Mouse (Mus musculus) kidney, postnatal 36 days (tissue): ENCODE results near the gene Vegfb.
A peak's percentile ranks its signal among the peaks of the same experiment; 100 is the strongest.

Experiments
- DNase-seq, 2 experiments: peaks; one replicate each; pipeline ENCODE4 v3.0.0; 2021 to 2022; ENCODE audit warnings: mixed read lengths in 2 of 2

Vegfb gene

GRCm38 (mm10) chr19:6941372-6942248 is 45.8 kb downstream of the Vegfb start, which contains the start of gene Bad:
Gene Bad, plus strand, starts transcription at chr19:6941861.
- DNase-seq: peak; percentile 94 to 97

- DNase-seq: peak in 1 of 2 experiments; percentile 24
These were observed 46.8 kb downstream of the Vegfb start for GRCm38 (mm10) chr19:6940396-6941351.

DNA sequence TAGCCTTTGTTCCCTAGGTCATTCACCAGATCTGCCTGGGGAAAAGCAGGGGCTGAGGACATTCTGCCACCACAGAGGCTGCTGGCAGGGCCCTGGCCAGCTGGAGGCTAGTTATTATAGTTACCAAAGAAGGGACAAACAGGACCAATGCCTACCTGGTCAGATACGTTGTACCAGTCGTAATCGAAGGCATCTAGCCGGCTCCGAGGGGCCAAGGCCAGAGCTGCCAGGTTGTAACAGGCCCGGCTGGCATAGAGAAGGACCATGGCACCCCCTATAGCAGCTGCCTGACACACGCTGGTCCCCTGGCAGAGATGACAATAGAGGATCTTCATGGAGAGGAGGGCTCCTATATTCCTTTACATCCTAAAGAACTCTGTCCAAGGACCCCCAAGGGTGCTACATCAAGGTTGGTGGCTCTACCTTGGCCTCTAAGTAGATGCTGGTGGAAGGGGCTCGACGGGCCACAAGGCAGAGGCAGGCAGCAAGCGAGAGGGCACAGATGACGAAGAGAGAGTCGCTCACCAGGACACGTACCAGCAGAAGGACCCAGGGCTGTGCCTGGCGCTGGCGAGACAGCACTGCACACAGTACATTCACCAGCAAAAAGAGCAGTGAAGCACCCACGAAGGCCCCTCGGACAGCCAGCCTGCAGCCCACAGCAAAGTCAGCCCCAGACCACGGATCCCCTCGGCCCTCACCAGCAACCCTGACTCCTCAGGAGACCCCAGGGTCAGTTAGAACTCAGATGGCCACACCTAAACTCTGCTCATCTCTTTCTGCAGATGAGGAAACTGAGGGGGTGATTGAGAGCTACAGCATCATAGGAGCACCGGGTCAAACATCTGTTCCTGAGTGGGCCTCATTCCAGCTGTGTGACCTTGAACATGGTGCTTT is 48.1 kb downstream of the Vegfb start:
- no peak for DNase-seq

DNA sequence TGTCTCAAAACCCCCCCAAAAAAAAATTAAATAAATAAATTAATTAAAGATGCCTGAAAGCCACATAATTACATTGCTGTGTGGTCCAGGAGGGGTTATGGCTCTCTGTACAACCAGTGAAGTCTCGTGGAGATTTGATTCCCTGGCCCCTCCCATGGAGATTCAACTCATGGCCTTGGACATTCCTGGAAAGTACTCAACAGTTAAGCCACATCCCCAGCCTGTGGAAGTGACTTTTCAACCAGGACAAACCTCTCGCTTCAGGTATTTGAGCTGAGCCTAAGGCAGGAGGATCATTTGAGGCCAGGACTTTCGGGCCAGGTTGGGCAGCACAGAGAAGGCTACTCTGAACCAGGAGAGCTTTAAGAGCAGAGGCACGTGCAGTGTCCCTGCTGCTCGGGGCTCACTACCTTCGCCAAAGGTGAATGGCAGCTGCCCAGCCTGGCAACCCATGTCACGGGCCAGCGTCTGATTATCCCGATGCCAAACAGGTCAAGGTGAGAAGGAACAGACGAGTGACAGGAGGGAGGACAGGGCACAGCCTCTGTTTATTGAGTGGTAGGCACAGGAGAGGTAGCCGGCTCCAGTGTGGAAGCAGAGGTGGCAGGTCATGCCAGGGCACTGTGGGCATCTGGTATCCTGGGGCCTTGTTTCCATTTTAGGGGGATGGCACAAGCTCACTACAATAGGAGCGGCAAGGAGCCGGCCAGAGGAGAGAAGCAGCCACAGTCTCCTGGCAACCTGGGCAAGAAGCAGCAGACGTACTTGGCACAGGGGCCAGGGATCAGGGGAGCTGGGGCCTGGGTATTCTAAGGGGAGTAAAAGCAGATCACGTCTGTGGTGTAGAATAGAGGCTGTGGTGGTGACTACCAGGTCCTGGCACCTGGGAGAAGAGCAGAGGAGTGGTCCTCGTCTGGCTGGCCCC is 49.6 kb downstream of the Vegfb start:
- DNase-seq: no peak

DNA sequence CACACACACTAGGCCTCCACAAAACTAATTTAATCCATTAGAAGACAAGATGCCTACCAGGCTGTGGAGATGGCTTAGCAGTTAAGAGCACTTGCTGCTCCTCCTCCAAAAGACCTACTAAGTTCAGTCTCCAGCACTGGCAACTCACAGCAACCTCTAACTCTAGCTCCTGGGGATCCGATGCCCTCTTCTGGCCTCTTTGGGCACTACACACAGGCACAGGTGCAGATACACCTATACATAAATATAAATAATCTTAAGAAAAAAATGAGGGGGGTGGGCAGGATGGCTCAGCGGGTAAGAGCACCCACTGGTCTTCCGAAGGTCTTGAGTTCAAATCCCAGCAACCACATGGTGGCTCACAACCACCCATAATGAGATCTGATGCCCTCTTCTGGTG is 51.2 kb downstream of the Vegfb start:
- peak in 1 of 2 experiments; percentile 66 for DNase-seq

GRCm38 (mm10) chr19:6934195-6934977 is 53.1 kb downstream of the Vegfb start, which contains the start of gene Kcnk4:
Gene Kcnk4, minus strand, starts transcription at chr19:6934515.
- DNase-seq: no peak

GRCm38 (mm10) chr19:6933436-6934194 is 53.8 kb downstream of the Vegfb start:
- peak in 1 of 2 experiments; percentile 52 for DNase-seq

GRCm38 (mm10) chr19:6933102-6933435 is 54.4 kb downstream of the Vegfb start:
- DNase-seq: no peak
